Mouse (Mus musculus) forebrain, embryonic 10.5 days (tissue): ENCODE data around the gene Gm49711. TPM values are rescaled to one million over a fixed set of nuclear protein-coding genes. Genes with fewer than 3 reads are reported as not detected.

Source experiments
- DNase-seq: peaks from one replicate; pipeline ENCODE4 v3.0.0-alpha.2; 2017; ENCODE audit warnings: low spot score; ENCODE audit errors: extremely low spot score
- H3K27ac ChIP-seq: fragments of 300-500 bp; sonication (generic); 2 replicates; pipeline ENCODE4 v1.5.1; 2016; ENCODE audit warnings: mild to moderate bottlenecking
- H3K27me3 ChIP-seq: fragments of 300-500 bp; sonication (generic); 2 replicates; pipeline ENCODE4 v1.6.1; 2016; ENCODE audit warnings: mild to moderate bottlenecking; ENCODE audit not compliant: poor library complexity, severe bottlenecking
- H3K36me3 ChIP-seq: fragments of 300-500 bp; sonication (generic); replicated peaks from 2 replicates; pipeline ENCODE4 v1.6.1; 2016; ENCODE audit warnings: mild to moderate bottlenecking, moderate library complexity
- H3K4me1 ChIP-seq: fragments of 300-500 bp; sonication (generic); 2 replicates; pipeline ENCODE4 v1.6.1; 2016
- H3K4me3 ChIP-seq: fragments of 300-500 bp; sonication (generic); 2 replicates; pipeline ENCODE4 v1.5.1; 2016; ENCODE audit warnings: mild to moderate bottlenecking, moderate library complexity
- H3K9me3 ChIP-seq: fragments of 300-500 bp; sonication (generic); 2 replicates; pipeline ENCODE4 v1.6.1; 2016; ENCODE audit warnings: mild to moderate bottlenecking, moderate library complexity
- WGBS: fragments of 180-500 bp; shearing (Covaris S2); methylation state at CpG from one replicate; pipeline ENCODE4 v1.1.7; 2016; 5-methylcytosine and 5-hydroxymethylcytosine counted together
- polyA plus RNA-seq: library from polyadenylated mRNA; unstranded; fragments of >200 nt; fragmentation: Nextera tagmentation; extraction: Ambion mirVana; gene quantifications from 2 replicates; pipeline ENCODE4 v1.2.1, GENCODE M21; 2016

Gm49711 gene
- polyA plus RNA-seq, 1 experiment from 2014 or later: 0.12 TPM

DNA sequence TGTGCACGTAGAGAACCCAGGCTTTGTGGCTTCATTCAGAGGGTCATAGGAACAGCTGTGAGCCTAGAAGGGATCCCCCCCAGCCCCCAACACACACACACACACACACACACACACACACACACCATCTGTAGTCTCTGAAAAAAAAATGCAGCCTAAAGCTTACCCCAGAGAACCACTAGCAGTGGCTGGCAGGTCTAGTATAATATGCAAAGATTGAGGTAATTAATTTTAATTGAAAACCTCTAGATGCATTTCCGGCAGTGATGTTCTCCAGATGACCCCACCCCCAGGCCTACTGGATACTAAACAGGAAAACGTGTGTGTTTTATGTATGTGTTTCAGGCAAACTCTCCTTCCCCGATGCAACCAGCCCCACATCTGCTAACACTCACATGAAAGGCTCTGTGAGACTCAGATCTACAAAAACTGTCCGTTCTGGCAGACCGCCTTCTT lies 172.4 kb downstream of the Gm49711 start:
- 81% methylated on average over 6 of the region's 6 CpGs for WGBS
- H3K4me3 ChIP-seq: no peak overlapping the region
- no peak for DNase-seq
- no peaks in the 10 kb centered on the region for H3K27me3 ChIP-seq
- peaks cover 6% of the 10 kb centered on the region; the same call in 1 of the 2 replicates for H3K9me3 ChIP-seq
- H3K27ac ChIP-seq: no peak overlapping the region
- H3K4me1 ChIP-seq: peaks cover 17% of the 10 kb centered on the region; the same call in 1 of the 2 replicates
- H3K36me3 ChIP-seq: no peaks in the 10 kb centered on the region

DNA sequence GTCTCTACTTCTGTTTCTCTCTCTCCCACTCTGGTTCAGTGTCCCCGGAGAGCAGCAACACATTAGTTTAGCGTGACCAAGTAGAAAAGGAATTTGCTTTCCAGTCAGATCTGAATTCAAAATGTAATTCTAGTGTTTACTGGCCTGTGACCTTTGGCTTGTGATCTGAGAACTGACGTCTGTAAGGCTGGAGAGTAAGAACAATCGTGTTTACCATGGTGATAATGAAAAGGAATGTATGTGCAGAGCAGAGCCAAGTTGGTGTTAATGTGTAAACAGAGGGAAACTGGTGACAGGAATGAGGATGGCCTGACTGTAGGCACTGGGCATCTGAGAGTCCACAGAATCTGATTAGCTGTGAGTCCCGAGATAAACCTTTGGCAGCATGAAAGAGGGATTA lies 176.4 kb downstream of the Gm49711 start:
- WGBS: 67% methylated on average over 5 of the region's 5 CpGs
- Histone ChIP-seq H3K36me3 (no peaks in the 10 kb centered on the region), H3K27ac (no peak overlapping the region), H3K4me3 (no peak overlapping the region), H3K27me3 (no peaks in the 10 kb centered on the region), H3K4me1 (peaks cover 17% of the 10 kb centered on the region; the same call in 1 of the 2 replicates), H3K9me3 (peaks cover 6% of the 10 kb centered on the region; the same call in 1 of the 2 replicates)
- no peak for DNase-seq

DNA sequence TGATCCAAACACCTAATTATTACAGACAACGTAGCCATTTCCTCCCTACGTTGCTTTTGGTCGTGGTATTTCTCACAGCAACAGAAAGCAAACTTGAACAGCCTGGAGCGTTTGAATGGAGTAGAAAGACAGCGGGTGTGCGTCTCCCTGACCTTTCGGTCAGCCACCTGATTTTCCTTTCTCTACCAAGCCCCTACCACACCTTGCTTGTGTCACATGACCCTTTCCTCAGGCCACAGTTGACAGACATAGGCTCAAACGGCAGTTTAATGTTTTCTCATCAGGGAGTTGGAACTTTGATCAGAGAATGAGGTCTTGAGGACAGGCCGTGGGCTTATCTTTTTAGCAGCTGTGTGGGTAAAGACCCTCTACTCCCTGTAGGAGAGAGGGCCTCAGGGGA lies 177.1 kb downstream of the Gm49711 start:
- DNase-seq: no peak
- WGBS: 82% methylated on average over 9 of the region's 9 CpGs

More for the DNA sequence above, 177.1 kb downstream of the Gm49711 start:
- Histone ChIP-seq H3K36me3 (no peaks in the 10 kb centered on the region), H3K9me3 (peaks cover 6% of the 10 kb centered on the region; the same call in 1 of the 2 replicates), H3K4me3 (no peak overlapping the region), H3K27ac (no peak overlapping the region), H3K27me3 (no peaks in the 10 kb centered on the region), H3K4me1 (peaks cover 11% of the 10 kb centered on the region; the same call in 1 of the 2 replicates)

Other genes with a start within 250 kb of the Gm49711 start
- gene Mrps6, start within 50 bp of the Gm49711 start, polyA plus RNA-seq: 134 and 135 TPM in 2 replicates
- 10.8 and 12.0 TPM in 2 replicates for gene Slc5a3, start within 50 bp of the Gm49711 start, polyA plus RNA-seq
- gene Kcne2, start 234.1 kb downstream of the Gm49711 start, polyA plus RNA-seq: 0.16 and 0.18 TPM in 2 replicates
- 120 and 125 TPM in 2 replicates for gene Smim11, start 243.0 kb downstream of the Gm49711 start, polyA plus RNA-seq